Mouse (Mus musculus): Measurements from ENCODE around the gene Rassf4. TPM values are rescaled to one million over a fixed set of nuclear protein-coding genes. Genes with fewer than 3 reads are reported as not detected.
"Not testable (repeated sequence)": the region's sequence is repeated elsewhere in the genome, so short reads cannot be mapped to it uniquely, and the experiment has no call there.

Gene Rassf4
- total RNA-seq, 2 experiments from 2014 or later, result 7.7 TPM

DNA sequence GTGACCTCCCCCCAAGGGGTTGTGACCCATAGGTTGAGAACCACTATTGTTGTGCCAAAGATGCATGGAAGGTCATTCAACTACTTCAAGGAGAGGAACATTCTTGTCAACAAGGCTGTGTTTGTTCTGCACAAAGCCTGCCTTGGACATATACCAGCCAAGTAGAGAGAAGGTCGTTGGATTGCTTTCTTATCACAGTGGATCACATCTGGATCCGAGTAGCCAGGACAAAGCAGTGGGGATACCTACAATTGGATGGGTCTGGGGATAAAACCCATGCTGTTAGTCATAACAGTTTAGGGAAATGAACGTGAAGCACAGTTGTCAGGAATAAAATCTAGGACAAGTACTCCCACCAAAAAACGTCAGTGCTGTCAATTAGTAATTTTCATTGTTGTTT, 29.9 kb downstream of the Rassf4 start:
- DNase-seq, result peak in 1 of 2 experiments; percentile 5
- intact Hi-C loops (cut with DNase I), result no loop called here

DNA sequence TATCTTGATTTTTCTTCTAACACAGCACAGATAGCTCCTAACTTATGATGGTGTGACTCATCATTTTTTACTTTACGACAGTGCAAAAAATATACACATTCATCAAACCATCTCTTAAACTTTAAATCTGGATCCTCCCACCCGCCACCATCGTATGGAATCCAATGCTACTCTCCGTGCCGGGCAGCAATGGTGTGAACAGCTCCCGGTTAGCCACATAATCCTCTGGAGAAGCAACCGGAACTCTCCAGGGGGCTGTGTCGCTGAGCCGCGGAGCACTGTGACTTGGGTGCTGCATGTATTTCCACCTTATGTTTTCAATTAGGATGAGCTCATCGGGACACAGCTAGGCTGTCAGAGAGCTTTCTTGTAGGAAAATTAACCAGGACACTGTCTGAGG, 30.8 kb downstream of the Rassf4 start:
- intact Hi-C loops (cut with DNase I), result no loop called here
- no peak for DNase-seq

GRCm38 (mm10) chr6:116639663-116640062, 34.1 kb downstream of the Rassf4 start:
- peak in 1 of 2 experiments; percentile 29 for DNase-seq
- intact Hi-C loops (cut with DNase I), result loop anchor here (10.0 kb wide), 1 partner anchor 525 kb away; the partner anchor contains the start of gene Cxcl12

- intact Hi-C loops (cut with DNase I), result loop anchor here (10.0 kb wide), 1 partner anchor 526 kb away; the partner anchor contains the start of gene Cxcl12
- no peak for DNase-seq
Observed at GRCm38 (mm10) chr6:116638871-116639270, 34.9 kb downstream of the Rassf4 start.

DNA sequence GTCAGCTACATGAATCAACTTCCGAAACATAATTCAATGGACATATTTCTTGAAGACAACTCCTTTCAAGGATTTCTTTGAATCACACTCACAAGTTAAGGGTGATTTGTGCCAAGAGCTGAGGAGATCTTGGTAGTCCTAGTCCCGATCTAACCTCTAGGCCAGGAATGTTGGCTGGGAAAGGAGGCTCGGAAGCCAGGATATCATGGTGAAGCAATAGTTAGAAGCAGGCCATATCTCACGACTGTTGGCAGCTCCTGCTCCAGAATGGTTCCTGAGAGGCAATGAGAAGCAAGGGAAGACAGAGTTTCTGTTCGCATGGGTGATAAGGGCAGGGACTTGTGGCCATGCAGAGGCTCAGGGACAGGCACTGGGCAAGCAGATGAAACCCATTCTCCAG, 36.3 kb downstream of the Rassf4 start:
- intact Hi-C loops (cut with DNase I), result loop anchor here (10.0 kb wide), 1 partner anchor 527 kb away; the partner anchor contains the start of gene Cxcl12
- peak; percentile 26 to 51 for DNase-seq

DNA sequence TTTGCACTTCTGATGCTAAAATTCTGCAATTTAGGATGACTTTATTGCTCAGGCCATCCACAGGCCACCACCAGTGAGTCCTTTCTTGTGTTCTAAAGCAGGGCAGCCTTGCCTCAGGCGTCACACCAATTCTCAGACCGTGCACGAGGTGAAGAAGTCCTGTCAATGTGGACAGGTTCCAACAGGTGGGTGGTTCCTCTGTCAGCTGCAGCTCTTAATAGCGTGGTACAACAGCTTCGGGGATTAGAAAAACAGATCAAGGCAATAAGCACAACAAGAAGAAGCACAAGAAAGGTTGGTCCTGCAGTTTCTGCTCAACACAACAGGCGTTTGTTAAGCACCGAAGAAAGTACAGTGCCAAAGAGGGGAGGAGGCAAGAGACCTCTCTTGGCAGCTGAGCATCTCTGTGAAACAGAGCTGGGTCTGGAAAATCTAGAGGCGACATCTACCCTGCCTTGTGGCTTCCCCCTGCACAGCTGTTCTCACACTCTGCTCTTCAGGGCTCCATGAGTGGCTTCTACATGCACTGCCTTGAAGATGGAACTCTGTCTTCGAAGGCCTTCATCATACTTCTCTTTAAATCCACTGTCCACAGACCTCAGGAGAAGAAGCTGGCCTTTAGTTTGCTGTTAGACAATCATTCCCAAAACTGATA, 37.0 kb downstream of the Rassf4 start:
- intact Hi-C loops (cut with DNase I), result loop anchor here (10.0 kb wide), 1 partner anchor 528 kb away; the partner anchor contains the start of gene Cxcl12
- DNase-seq, result peak in 1 of 2 experiments; percentile 3

GRCm38 (mm10) chr6:116635251-116636180, 38.2 kb downstream of the Rassf4 start:
- DNase-seq, result peak; percentile 84 to 88
- intact Hi-C loops (cut with DNase I), result loop anchor here (10.0 kb wide), 1 partner anchor 529 kb away; the partner anchor contains the start of gene Cxcl12

DNA sequence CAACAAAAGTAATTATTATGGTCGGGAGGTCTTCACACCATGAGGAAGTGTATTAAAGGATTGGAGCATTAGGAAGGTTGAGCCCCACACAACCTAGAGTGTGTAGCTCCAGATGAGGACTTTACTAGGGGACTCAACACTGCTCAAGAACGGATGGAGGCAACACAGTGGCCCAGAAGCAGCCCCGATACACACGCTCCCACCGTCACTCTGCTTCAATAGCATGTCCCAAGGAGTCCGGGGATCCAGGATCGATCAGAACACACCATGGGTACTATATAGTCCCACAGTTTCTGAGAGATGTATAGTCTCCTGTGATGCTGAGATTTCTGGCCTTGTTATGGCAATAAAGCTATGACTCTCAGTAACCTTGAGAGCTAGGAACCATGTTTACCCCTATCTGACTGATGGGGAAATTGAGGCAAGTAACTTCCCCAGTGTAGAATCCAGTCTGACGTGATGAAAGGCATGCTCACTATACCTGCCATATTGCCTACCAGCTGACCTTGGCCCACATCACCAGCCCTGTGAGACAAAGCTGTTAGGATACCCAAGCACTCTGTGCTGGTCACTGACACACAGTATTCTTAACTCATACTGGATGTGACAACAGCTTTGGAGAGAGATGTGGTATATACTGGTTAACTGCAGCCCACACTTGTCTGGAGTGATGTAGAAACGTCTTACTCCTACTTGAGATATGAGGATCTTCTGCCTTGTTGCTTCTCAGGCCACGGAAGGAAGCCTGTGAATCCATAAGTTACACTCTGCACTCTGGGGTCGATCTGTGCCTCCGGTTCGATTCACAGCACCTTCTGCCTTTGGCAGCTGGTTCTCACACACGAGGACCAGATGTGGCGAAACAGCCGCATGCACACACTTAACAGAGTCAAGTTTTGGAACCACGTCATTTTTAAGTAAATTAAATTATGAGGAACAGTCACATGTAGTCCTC, 39.7 kb downstream of the Rassf4 start:
- intact Hi-C loops (cut with DNase I), result loop anchor here (5.0 to 10.0 kb wide), 2 partner anchors 63 to 531 kb away; partner anchors contain the start of gene Cxcl12
- peak in 1 of 2 experiments; percentile 1 for DNase-seq

DNA sequence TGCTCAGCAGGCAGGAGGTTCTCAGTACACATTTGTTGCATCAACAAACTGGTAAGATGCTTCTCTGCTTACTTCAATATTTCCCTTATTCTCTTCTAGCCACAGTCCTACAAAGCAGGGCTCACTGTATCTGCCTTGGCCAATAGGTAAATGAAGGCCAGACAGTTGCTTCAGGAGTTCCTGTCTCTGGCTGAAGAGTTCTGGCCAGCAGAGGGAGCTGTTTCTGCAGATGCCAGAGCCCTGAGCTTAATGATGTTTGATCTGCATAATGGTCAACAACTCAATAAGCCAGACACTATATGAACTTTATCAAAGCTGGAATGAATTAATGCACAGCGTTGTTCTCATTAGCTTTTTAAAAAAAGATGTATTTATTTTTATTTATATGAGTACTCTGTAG, 41.6 kb downstream of the Rassf4 start:
- DNase-seq, result peak; percentile 85 to 91
- intact Hi-C loops (cut with DNase I), result loop anchor here (1.0 to 10.0 kb wide), 3 partner anchors 20 to 533 kb away; partner anchors contain the start of gene Cxcl12

DNA sequence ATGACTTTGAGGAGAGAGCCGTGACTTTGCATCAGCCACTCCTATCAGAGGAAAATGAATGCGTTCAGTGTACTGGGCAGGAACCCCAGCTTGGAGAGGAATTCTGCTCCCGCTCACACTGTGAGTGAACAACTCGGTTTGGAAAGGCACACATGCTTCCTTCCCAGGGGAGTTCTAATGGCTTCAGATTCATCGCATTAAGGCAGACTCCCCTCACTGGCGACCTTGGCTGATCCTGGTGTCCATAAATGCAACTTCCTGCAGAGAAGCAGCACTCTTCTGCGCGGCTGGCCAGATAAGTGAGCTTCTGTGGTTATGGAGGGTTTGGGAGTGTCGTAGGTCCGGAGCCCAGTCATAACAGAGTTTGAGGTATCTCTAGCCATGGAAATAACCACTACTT, 44.0 kb downstream of the Rassf4 start:
- peak in 1 of 2 experiments; percentile 16 for DNase-seq
- intact Hi-C loops (cut with DNase I), result loop anchor here (5.0 to 10.0 kb wide), 2 partner anchors 68 to 535 kb away; partner anchors contain the start of gene Cxcl12

- DNase-seq, result peak; percentile 77 to 79
- intact Hi-C loops (cut with DNase I), result no loop called here
Observed at GRCm38 (mm10) chr6:116628539-116629171, 45.1 kb downstream of the Rassf4 start, which contains the start of gene Zfp422. TSS of gene Zfp422 (minus strand) at chr6:116628999.

DNA sequence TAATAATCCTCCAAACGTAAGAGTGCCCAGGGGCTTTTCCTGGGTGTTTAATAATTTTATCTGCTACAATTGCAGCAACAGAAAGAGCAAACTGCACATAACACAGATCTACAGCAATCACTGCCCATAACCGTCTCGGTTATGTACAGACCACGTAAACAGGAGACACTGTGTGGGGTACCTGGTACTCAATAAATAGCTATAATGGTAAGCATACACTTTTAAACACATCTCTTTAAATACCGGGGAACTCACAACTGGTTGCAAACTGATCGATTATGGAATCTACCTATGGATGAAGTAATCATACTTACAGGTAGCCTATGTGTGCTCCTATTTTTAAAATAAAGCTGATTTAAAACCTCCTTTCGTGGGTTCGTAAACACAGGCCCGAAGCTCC, 45.7 kb downstream of the Rassf4 start:
- intact Hi-C loops (cut with DNase I), result no loop called here
- no peak for DNase-seq

DNA sequence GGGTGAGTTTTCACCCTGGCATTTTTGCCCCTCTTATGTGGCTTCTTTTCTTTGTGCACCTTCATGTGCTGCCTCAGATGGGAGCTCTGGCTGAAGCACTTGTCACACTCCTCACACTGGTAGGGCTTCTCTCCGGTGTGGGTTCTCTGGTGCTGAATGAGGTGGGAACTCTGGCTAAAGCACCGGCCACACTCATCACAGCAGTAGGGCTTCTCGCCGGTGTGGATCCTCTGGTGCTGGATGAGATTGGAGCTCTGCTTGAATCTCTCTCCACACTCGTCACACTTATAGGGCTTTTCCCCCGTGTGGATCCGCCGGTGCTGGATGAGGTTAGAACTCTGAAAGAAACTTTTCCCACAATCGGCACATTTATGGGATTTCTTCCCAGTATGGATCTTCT, 47.3 kb downstream of the Rassf4 start:
- intact Hi-C loops (cut with DNase I); DNase-seq: not testable (repeated sequence)

DNA sequence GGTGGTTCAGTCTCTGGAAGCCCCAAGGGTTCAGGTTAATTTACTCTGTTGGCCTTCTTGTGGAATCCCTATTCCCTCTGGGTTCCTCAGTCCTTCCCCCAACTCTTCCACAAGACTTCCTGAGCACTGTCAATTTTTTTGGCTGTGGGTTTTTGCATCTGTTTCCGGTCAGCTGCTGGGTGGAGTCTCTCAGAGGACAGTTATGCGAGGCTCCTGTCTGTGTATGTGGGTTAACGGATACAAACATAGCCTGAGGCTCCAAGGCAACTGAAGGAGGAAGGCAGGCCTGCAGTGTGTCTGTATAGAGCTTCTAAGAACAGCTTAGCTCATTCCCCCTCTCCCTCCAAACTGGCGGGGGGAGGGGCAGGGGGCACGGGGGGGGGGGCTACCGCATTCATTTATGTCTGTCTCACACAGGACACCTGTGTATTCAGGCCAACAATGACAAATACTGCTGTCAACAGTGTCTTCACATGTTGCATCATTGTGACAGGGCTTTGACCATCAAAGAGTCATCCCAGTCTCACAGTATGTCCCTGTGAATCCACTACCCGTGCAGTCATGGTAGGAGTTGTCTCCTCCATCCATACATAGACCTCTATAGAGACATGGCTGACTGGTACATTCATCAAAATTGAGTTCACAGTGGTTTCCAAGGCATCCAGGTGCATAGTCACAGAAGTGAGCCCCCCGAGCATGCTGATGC, 52.3 kb downstream of the Rassf4 start:
- no peak for DNase-seq
- intact Hi-C loops (cut with DNase I), result no loop called here

GRCm38 (mm10) chr6:116618073-116618472, 55.7 kb downstream of the Rassf4 start:
- intact Hi-C loops (cut with DNase I), result loop anchor here (5.0 kb wide), 3 partner anchors 34 to 149 kb away; partner anchors contain the start of gene Depp1
- DNase-seq, result no peak

GRCm38 (mm10) chr6:116615719-116616118, 58.0 kb downstream of the Rassf4 start:
- peak; percentile 53 to 68 for DNase-seq

GRCm38 (mm10) chr6:116607230-116607629, 66.5 kb downstream of the Rassf4 start:
- no peak for DNase-seq
- intact Hi-C loops (cut with DNase I), result no loop called here

More at GRCm38 (mm10) chr6:116615719-116616118, 58.0 kb downstream of the Rassf4 start:
- intact Hi-C loops (cut with DNase I), result loop anchor here (5.0 kb wide), 3 partner anchors 37 to 152 kb away; partner anchors contain the start of gene Depp1

- DNase-seq; intact Hi-C loops (cut with DNase I): not testable (repeated sequence)
Observed at GRCm38 (mm10) chr6:116600969-116601368, 72.8 kb downstream of the Rassf4 start.

Data from heart, postnatal 14 days (tissue).